Mouse (Mus musculus) limb, embryonic 13.5 days (tissue): ENCODE measurements around the gene Tlr9. TPM values are rescaled to one million over a fixed set of nuclear protein-coding genes. Genes with fewer than 3 reads are reported as not detected.

Experiments used
- ATAC-seq: fragments of 200-750 bp; cut with Nextera tagmentation; 2 replicates; pipeline ENCODE4 v1.8.0; 2017; ENCODE audit warnings: low read depth, moderate number of reproducible peaks, moderate TSS enrichment; ENCODE audit not compliant: low FRiP score
- H3K27ac ChIP-seq: fragments of 300-500 bp; sonication (generic); 2 replicates; pipeline ENCODE4 v1.5.1; 2015; ENCODE audit warnings: inconsistent platforms, mild to moderate bottlenecking, moderate library complexity
- H3K27me3 ChIP-seq: fragments of 300-500 bp; sonication (generic); 2 replicates; pipeline ENCODE4 v1.6.1; 2015; ENCODE audit warnings: mild to moderate bottlenecking, inconsistent platforms
- H3K36me3 ChIP-seq: fragments of 300-500 bp; sonication (generic); 2 replicates; pipeline ENCODE4 v1.6.1; 2015; ENCODE audit warnings: inconsistent platforms, mild to moderate bottlenecking, moderate library complexity
- H3K4me1 ChIP-seq: fragments of 300-500 bp; sonication (generic); 2 replicates; pipeline ENCODE4 v1.6.1; 2015; ENCODE audit warnings: inconsistent platforms
- H3K4me2 ChIP-seq: fragments of 300-500 bp; sonication (generic); replicated peaks from 2 replicates; pipeline ENCODE4 v1.6.1; 2015; ENCODE audit warnings: inconsistent platforms, mild to moderate bottlenecking, moderate library complexity
- H3K4me3 ChIP-seq: fragments of 300-500 bp; sonication (generic); 2 replicates; pipeline ENCODE4 v1.5.1; 2015; ENCODE audit warnings: moderate library complexity, mild to moderate bottlenecking, inconsistent platforms
- H3K9ac ChIP-seq: fragments of 300-500 bp; sonication (generic); 2 replicates; pipeline ENCODE4 v1.6.1; 2015; ENCODE audit warnings: mild to moderate bottlenecking, inconsistent platforms
- H3K9me3 ChIP-seq: fragments of 300-500 bp; sonication (generic); 2 replicates; pipeline ENCODE4 v1.6.1; 2016; ENCODE audit warnings: inconsistent platforms
- WGBS: fragments of 180-500 bp; shearing (Covaris S2); methylation state at CpG from one replicate; pipeline ENCODE4 v1.1.7; 2015; 5-methylcytosine and 5-hydroxymethylcytosine counted together
- polyA plus RNA-seq: library from polyadenylated mRNA; unstranded; fragments of >200 nt; fragmentation: Nextera tagmentation; extraction: Ambion mirVana; gene quantifications from 2 replicates; pipeline ENCODE4 v1.2.1, GENCODE M21; 2015

Gene Tlr9
- polyA plus RNA-seq, 1 experiment from 2014 or later, result 0.05 TPM

DNA sequence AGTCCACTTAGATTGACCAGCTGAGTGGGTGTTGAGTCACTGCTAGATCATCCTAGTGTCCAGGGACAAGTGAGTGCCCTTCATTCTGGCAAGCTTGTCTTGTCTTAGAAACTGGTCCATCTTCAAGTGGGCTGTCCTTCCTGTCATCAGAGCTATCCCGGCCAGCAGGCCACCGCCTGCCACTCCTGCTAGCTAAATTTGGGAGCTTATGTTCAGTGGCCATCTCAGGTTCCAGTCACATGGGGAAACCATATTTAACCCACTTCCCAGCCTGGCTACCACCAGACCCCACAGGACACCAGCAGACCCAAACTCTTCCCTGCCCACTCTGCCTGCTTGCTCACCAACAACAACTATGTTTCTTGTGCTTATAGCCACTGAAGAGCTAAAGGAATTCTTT lies 15.9 kb upstream of the Tlr9 start:
- no peaks in the 10 kb centered on the region for H3K9me3 ChIP-seq
- H3K4me1 ChIP-seq, result peaks cover 36% of the 10 kb centered on the region
- no peaks in the 10 kb centered on the region for H3K27me3 ChIP-seq
- no peak overlapping the region for H3K4me3 ChIP-seq
- no peak overlapping the region for H3K4me2 ChIP-seq
- no peak overlapping the region for H3K27ac ChIP-seq
- no peak for ATAC-seq
- peaks cover 14% of the 10 kb centered on the region for H3K36me3 ChIP-seq
- WGBS, result 82% methylated on average over 2 of the region's 2 CpGs
- H3K9ac ChIP-seq, result no peak overlapping the region; the same call in none of the 2 replicates

DNA sequence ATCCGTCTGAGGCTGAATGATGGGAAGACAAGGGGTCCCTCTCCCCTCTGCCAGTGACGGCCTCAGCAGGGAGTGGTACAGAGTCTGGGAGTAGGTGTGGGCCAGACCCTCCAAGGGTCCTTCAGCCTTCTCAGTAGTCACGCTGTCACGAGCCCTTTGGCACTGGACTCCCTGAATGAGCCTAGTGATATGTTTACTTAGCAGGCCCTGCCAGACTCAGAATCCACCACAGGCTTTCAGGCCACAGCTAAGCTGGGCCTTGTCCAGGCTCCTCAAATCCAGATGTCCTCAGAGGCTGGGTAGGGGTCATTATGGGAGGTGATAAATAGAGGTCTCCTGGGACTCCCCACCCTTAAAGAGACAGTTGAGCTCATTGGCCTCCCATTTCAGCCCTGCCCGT lies 14.2 kb upstream of the Tlr9 start:
- H3K9me3 ChIP-seq, result no peaks in the 10 kb centered on the region
- no peak overlapping the region for H3K27ac ChIP-seq
- no peak overlapping the region for H3K4me2 ChIP-seq
- H3K4me3 ChIP-seq, result no peak overlapping the region
- peaks cover 23% of the 10 kb centered on the region for H3K36me3 ChIP-seq
- H3K27me3 ChIP-seq, result no peaks in the 10 kb centered on the region
- 77% methylated on average over 5 of the region's 5 CpGs for WGBS
- H3K4me1 ChIP-seq, result peaks cover 35% of the 10 kb centered on the region
- H3K9ac ChIP-seq, result 0 out of 2 replicates have a peak overlapping the region, but pooled peaks have one; percentile 4
- ATAC-seq, result no peak

DNA sequence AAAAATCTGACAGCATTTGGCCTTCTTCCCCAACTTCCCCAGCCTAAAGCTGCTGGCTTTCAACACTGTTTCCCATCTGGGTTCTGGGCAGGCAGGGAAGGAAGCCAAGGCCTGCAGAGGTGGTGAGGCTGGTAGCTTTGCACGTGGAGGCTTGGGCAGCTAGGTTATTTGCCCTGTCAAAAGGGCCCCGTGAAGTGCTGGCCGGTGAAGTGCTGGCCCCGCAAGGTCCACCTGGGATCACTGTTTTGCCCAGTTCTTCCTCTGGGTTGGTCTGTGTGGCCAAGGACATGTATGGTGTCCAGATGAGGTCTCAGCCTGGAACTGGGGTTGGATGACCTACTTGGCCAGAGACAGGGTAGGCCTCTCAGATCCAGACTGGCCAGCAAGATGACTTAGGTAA lies 12.4 kb upstream of the Tlr9 start:
- Histone ChIP-seq H3K9me3 (no peaks in the 10 kb centered on the region), H3K27me3 (no peaks in the 10 kb centered on the region), H3K27ac (no peak overlapping the region), H3K36me3 (peaks cover 41% of the 10 kb centered on the region), H3K4me1 (peaks cover 19% of the 10 kb centered on the region), H3K4me2 (no peak overlapping the region), H3K9ac (no peak overlapping the region), H3K4me3 (no peak overlapping the region)
- no peak for ATAC-seq
- WGBS, result 94% methylated on average over 4 of the region's 4 CpGs

DNA sequence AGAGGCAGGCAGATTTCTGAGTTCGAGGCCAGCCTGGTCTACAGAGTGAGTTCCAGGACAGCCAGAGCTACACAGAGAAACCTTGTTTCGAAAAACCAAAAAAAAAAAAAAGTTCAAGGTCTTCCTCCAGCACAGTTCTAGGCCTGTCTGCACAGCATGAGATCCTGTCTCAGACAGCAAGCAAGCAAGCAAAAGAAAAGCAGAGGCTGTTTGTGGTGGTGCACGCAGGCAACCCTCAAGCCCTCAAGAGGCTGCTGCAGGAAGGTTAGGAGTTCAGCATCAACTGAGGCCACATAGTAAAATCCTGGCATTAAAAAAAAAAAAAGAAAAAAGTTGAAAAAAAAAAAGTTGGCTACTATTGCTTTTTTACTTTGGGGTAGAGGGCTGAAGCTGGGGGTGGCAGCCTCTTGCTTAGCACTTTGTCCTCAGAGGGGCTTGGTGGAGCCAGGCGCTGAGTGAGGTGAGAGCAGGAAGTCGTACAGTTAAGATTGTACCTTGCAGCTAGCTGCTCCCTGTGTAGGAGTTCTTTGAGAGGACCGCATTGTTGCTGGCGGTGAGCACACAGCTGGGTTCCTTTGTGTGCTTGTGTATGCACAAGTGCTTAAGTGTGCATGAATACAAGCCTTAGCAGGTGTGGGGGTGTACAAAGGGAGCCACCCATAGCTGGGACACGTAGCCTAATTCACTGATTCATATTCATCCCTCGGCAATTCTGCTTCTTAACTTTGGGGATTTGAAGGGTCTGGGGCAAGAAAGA lies 11.4 kb upstream of the Tlr9 start:
- peak overlapping the region; percentile 62 for H3K4me2 ChIP-seq
- no peaks in the 10 kb centered on the region for H3K27me3 ChIP-seq
- peaks cover 11% of the 10 kb centered on the region for H3K4me1 ChIP-seq
- peak overlapping the region; percentile 66; the same call in 1 of the 2 replicates for H3K9ac ChIP-seq
- H3K9me3 ChIP-seq, result no peaks in the 10 kb centered on the region
- H3K27ac ChIP-seq, result peak overlapping the region; percentile 73
- ATAC-seq, result no peak
- H3K36me3 ChIP-seq, result peaks cover 48% of the 10 kb centered on the region
- peak overlapping the region; percentile 35; the same call in 1 of the 2 replicates for H3K4me3 ChIP-seq
- 56% methylated on average over 9 of the region's 9 CpGs for WGBS

DNA sequence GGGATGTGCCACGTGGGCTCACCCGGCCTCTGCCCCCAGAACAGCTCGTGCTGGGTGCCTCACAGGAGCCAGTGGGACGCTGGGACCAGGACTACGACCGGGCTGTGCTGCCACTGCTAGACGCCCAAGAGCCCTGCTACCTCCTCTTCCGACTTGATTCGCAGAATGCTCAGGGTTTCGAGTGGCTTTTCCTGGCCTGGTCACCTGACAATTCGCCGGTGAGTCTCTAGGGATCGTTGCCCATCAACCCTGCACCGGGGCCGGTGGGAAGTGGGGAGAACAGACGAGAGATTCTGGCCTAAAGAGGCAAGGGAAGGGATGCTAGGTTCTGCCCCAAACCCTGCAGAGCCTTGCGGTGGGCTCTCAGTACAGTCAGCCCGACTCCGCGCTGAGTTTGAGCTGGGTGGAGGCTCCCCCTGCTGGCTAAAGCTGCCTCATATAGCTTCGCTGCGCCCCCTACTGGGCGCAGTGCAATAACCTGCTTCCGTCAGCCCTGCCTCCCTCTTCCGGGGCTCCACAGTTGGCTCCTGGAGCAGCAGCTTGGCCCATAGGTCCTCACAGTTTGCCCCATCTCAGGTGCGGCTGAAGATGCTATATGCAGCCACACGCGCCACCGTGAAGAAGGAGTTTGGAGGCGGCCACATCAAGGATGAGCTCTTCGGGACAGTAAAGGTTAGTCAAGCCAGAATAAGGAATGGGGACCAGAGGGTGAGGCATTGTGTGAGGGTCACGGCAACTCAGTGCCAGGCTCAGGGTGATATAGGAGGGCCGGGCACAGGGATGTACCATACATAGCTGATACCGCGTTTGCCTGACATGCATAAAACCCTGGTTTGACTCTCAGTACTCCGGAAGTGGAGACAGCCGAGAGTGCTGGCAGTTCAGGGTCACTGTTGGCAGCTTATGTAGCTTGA lies 10.5 kb upstream of the Tlr9 start:
- peak overlapping the region; percentile 66 for H3K9ac ChIP-seq
- peak; percentile 83 for ATAC-seq
- H3K36me3 ChIP-seq, result peaks cover 48% of the 10 kb centered on the region
- no peaks in the 10 kb centered on the region for H3K9me3 ChIP-seq
- H3K27me3 ChIP-seq, result no peaks in the 10 kb centered on the region
- H3K27ac ChIP-seq, result peak overlapping the region; percentile 73
- WGBS, result 20% methylated on average over 37 of the region's 37 CpGs
- H3K4me1 ChIP-seq, result peaks cover 10% of the 10 kb centered on the region
- peak overlapping the region; percentile 62 for H3K4me2 ChIP-seq
- peak overlapping the region; percentile 35 for H3K4me3 ChIP-seq

DNA sequence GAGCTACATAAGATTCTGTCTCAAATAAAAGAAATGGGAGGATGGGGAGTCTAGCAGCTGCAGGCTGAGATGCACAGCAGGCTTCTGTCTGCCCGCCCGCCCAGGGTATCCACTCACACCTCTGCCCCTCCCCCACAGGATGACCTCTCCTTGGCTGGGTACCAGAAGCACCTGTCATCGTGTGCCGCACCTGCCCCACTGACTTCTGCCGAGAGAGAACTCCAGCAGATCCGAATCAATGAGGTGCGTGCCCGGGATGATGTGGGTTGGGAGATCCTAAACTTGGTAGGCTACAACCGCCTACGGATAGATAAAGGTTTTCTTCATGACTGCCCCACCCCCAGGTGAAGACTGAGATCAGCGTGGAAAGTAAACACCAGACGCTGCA lies 9.8 kb upstream of the Tlr9 start:
- H3K4me3 ChIP-seq, result no peak overlapping the region
- H3K27ac ChIP-seq, result no peak overlapping the region
- peak overlapping the region; percentile 62; the same call in 1 of the 2 replicates for H3K4me2 ChIP-seq
- no peaks in the 10 kb centered on the region for H3K9me3 ChIP-seq
- H3K9ac ChIP-seq, result no peak overlapping the region
- peaks cover 10% of the 10 kb centered on the region for H3K4me1 ChIP-seq
- peaks cover 47% of the 10 kb centered on the region for H3K36me3 ChIP-seq
- no peak for ATAC-seq
- H3K27me3 ChIP-seq, result no peaks in the 10 kb centered on the region
- 86% methylated on average over 12 of the region's 12 CpGs for WGBS

DNA sequence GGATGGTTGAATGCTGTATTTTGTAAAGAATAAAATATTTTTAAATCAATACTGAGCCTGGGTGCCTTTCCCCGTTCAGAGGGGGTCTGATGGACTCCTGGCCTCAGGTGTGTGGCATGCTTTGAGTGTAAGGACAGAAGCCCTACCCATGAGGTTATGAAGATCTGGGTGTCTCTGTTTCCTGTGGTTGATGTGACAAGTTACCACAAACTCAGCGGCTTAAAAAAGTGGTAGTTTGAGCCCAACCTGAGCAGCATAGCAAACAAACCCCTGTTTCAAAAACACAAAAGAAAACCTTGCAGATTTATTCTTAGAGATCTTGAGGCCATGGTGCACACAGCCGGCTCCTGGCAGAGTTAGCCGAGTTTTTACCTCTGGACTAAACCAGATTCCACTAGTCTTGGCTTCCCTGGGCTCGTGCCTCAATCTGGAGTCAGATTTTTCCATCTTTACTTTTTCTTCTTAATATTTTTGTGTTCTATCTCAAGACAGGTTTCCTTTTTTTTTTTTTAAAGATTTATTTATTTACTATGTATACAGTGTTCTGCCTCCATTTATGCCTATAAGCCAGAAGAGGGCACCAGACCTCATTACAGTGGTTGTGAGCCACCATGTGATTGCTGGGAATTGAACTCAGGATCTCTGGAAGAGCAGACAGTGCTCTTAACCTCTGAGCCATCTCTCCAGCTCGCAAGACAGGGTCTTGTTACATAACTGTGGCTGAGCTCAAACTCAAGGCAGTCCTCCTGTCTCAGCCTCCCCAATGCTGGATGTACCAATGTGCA lies 6.9 kb upstream of the Tlr9 start:
- WGBS, result 84% methylated on average over 6 of the region's 6 CpGs
- Histone ChIP-seq H3K9ac (no peak overlapping the region), H3K9me3 (no peaks in the 10 kb centered on the region), H3K4me3 (no peak overlapping the region), H3K36me3 (peaks cover 39% of the 10 kb centered on the region), H3K27me3 (no peaks in the 10 kb centered on the region), H3K4me2 (no peak overlapping the region), H3K4me1 (peaks cover 11% of the 10 kb centered on the region), H3K27ac (no peak overlapping the region)
- no peak for ATAC-seq

DNA sequence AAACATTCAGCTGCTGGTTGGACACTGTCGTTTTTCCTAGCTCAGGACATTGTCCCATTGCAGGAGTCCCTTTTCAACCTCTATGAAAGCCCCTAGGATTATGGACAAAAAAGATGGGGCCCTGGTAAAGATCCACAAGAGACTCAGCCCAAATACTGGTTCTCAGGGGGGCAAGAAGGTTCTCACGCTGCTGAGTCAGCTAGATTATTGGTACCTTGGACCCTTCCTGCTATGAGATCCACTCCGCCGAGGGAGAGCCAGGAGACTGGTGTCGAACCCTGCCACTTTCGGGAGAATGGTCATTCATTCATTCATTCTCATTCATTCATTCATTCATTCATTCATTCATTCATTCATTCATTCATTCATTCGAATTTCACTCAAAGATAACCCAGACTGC lies 5.4 kb upstream of the Tlr9 start:
- Histone ChIP-seq H3K27ac (no peak overlapping the region), H3K4me1 (peaks cover 9% of the 10 kb centered on the region; the same call in 1 of the 2 replicates), H3K9me3 (no peaks in the 10 kb centered on the region), H3K4me3 (no peak overlapping the region), H3K4me2 (no peak overlapping the region), H3K36me3 (peaks cover 39% of the 10 kb centered on the region), H3K27me3 (no peaks in the 10 kb centered on the region), H3K9ac (no peak overlapping the region)
- WGBS, result 81% methylated on average over 7 of the region's 7 CpGs
- no peak for ATAC-seq

DNA sequence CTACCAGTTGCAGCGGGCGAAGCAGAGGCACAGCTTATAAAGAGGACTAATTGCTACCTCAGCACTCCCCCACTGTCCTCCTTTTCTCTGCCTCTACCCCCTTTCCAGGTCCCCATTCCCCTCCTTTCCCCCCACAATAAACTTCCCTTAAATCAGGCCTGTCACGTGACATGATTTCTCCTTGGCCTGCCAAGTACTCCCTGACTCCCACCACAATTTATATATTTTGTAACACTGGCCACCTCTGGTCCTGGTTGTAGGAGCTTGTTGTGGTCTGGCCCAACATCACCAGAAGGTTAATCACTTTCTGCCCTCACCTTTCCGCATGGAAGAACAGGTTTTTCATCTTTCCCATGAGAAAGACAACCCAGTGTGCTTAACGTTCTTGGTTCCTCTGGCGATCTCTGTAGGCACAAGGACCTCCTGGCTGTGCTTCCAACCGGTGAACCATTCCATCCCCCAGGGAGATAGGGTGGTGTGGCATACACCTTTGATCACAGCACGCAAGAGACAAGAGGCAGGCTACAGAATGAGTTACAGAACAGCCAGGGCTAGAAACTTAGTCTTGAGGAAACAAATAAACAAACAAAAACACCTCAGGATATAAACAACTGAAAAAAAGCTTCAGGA lies 1.4 kb upstream of the Tlr9 start:
- Histone ChIP-seq H3K9ac (no peak overlapping the region), H3K4me2 (no peak overlapping the region), H3K36me3 (peaks cover 5% of the 10 kb centered on the region; the same call in 1 of the 2 replicates), H3K4me3 (no peak overlapping the region), H3K27me3 (peaks cover 20% of the 10 kb centered on the region), H3K9me3 (no peaks in the 10 kb centered on the region), H3K4me1 (peaks cover 14% of the 10 kb centered on the region), H3K27ac (no peak overlapping the region)
- 57% methylated on average over 8 of the region's 8 CpGs for WGBS
- ATAC-seq, result no peak

DNA sequence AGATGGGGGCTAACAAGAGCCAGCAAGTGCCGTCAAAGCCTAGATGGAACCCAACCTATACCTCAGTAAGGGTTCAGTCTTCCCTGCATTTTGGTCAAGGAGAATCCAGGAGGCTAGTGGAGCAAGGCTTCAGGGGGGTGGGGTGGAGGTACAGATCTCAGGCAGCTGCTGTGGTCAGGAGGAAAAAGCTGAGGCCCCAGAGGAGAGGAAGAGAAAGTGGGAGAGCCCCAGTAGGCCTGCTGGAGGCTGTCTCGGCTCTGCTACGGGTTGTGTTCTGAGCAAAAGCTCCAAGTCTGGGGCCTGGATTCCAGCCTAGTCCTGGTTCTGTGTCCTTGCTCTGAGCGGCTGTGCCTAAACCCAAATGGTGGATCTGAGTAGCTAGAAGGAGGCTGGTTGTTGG lies 596 bp downstream of the Tlr9 start:
- Histone ChIP-seq H3K4me1 (peaks cover 20% of the 10 kb centered on the region), H3K4me2 (no peak overlapping the region), H3K27me3 (peaks cover 26% of the 10 kb centered on the region), H3K9me3 (no peaks in the 10 kb centered on the region), H3K4me3 (no peak overlapping the region), H3K9ac (no peak overlapping the region), H3K36me3 (no peaks in the 10 kb centered on the region), H3K27ac (no peak overlapping the region)
- no peak for ATAC-seq
- 87% methylated on average over 4 of the region's 4 CpGs for WGBS

DNA sequence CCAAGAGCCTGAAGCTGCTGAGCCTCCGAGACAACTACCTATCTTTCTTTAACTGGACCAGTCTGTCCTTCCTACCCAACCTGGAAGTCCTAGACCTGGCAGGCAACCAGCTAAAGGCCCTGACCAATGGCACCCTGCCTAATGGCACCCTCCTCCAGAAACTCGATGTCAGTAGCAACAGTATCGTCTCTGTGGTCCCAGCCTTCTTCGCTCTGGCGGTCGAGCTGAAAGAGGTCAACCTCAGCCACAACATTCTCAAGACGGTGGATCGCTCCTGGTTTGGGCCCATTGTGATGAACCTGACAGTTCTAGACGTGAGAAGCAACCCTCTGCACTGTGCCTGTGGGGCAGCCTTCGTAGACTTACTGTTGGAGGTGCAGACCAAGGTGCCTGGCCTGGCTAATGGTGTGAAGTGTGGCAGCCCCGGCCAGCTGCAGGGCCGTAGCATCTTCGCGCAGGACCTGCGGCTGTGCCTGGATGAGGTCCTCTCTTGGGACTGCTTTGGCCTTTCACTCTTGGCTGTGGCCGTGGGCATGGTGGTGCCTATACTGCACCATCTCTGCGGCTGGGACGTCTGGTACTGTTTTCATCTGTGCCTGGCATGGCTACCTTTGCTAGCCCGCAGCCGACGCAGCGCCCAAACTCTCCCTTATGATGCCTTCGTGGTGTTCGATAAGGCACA lies 3.2 kb downstream of the Tlr9 start:
- Histone ChIP-seq H3K4me2 (peak overlapping the region; percentile 79), H3K4me1 (peaks cover 17% of the 10 kb centered on the region), H3K9me3 (no peaks in the 10 kb centered on the region), H3K4me3 (peak overlapping the region; percentile 44), H3K9ac (peak overlapping the region; percentile 64), H3K27me3 (peaks cover 26% of the 10 kb centered on the region), H3K36me3 (no peaks in the 10 kb centered on the region), H3K27ac (no peak overlapping the region)
- no peak for ATAC-seq
- 58% methylated on average over 24 of the region's 24 CpGs for WGBS
